Mouse (Mus musculus) spleen, adult 12 weeks (tissue): Measurements from ENCODE around the gene Tmcc3.
"Not testable (repeated sequence)": the region's sequence is repeated elsewhere in the genome, so short reads cannot be mapped to it uniquely, and the experiment has no call there.

Experiments used
- DNase-seq: peaks from one replicate; pipeline ENCODE4 v3.0.0; 2022; ENCODE audit warnings: low spot score

The Tmcc3 gene

DNA sequence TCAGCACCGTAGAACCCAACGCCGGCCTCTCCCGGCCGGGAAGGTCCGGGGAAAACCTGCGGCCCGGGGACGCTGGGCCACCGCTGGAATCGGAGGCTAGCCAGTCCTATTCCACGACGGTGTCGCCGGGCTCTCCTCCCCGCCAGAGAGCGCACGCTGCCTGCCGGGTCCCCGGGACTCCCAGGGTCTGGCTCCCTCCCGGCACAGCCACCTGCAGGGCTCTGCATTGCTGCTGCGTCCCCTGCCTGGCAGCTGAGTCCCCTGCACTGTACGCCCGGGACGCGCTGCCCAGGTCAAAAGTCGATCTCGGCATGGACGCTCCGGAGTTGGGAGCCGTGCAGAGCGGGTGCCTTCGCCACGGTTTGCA, 203.4 kb downstream of the Tmcc3 start:
- peak; percentile 15 for DNase-seq

- DNase-seq = no peak
Observed at GRCm38 (mm10) chr10:94515583-94515982, 203.8 kb downstream of the Tmcc3 start.

- no peak for DNase-seq
Observed at GRCm38 (mm10) chr10:94519887-94520286, 208.1 kb downstream of the Tmcc3 start.

- no peak for DNase-seq
Observed at GRCm38 (mm10) chr10:94520306-94521106, 208.8 kb downstream of the Tmcc3 start.

DNA sequence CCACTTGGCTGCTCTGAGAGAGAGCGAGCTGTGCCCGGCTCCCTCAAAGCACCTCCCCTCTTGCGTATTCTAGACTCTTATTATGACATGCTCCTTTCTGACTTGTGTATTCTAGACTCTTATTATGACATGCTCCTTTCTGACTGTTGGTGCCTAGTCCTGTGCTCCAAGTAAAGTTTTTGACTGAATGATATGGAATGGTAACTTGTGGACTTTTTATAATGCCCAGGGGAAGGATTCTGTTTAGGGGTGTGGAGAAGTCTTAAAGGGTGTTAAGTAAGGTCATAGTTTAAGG, 209.3 kb downstream of the Tmcc3 start:
- DNase-seq = no peak

DNA sequence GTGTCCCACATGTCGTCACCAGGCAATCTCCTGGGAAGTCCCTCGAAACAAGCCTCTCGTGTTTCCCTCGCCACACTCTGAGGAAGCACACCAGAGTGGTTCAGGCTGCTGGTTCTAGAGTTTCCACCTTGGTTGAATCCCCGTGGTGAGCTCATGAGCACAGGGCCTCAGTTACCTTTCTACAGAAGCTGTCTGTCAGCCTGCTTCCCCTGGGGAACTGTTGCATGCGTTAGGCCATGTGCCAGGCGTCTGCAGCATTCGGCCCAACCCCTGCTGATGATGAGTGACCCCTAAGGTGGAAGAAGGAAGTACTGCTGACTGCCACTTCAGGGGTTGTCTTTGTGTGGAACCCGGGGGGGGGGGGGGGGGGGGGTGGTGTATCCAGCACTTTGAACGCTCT, 210.0 kb downstream of the Tmcc3 start:
- no peak for DNase-seq

GRCm38 (mm10) chr10:94523297-94523696, 211.5 kb downstream of the Tmcc3 start:
- no peak for DNase-seq

DNA sequence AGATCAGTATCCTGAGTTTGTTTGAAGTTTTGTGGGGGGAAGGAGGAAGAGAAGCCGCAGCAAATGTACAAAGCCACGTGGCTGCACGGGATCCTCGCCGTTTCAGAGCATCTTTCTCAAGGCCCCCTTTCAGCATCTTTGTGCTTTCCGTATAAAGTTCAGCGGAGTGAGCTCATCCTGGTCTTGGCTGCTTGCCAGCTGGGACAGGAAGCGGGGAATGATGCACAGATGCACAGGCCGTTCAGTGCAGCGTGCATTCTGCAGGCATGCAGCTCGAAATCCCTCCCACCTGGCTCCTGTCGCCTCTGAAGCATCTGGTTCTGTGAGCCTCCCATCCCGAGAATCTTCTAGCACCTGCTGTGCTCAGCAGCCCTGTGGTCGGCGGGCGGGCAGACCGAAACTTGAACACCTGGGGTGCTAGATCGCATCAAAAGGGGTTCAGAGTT, 212.0 kb downstream of the Tmcc3 start:
- no peak for DNase-seq

DNA sequence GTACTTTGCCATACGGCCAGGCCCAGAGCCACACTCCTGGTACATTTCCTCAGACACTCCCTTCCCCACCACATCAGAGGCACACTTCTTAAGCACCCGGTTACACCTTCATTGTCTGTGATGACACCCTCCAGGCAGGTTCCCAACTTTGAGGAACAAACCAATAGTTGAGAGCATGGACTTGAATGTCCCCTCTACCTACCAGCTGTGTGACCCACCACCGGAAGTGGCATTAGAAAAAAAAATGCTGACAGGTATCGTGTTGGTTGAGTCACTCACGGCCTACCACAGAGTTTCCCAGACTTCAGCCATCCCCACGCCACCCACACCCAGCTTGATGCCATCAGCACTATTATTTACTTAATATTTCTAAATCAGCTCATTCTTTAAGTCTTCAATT, 213.2 kb downstream of the Tmcc3 start:
- no peak for DNase-seq

DNA sequence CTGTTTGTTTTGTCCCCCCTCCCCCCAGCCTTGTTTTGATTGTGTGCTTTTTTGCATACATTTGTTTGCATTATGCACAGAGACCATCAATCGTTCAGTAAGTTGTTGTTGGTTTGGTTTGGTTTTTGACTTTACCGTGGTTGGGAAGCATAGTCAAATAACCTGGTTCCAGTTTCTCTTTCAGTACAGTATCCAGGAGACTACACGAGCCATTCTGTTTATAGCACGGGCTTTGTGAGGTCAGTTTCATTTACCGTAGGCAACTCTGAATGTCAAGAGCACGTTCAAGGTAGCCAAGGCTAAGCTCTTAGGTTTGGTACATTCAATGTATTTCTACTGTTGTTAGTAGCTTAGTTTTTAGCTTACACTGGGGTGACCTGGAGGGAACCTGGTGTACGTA, 214.0 kb downstream of the Tmcc3 start:
- no peak for DNase-seq

DNA sequence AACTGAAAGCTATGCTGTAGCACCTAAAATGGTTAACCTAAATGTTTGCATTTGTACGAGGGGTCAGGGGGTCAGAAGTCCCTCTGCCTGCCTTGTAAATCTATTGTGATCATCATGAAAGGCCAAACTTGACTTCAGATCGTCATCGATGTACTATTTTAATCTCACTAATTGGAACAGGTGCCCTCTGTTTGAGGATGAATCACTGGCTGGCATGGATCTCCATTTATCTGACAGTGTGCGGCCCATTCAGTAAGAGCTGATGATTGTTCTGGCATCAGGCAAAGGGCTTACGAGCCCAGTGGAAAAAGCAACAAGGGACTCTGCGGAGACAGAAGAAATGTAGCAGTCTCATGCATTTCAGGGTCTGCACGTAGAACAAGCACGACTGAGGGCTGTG, 215.1 kb downstream of the Tmcc3 start:
- no peak for DNase-seq

DNA sequence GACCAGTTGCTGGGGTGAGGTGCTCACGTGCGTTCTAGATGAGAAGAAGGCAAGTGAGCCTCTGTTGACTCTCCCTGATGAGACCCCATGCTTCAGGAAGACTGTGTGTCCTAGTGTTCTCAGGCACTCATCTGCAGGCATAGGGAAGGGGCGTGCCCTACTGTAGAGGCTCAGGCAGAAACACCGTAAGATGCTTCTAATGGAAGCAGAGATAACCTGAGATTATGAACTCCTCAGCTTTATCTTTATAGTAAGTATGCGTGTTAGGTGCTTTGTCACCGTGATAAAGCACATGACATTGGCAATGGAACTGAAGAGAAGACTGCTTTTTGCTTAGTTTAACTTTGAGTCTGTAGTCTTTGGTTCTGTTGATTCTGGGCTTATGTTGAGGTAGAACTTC, 215.5 kb downstream of the Tmcc3 start:
- no peak for DNase-seq

DNA sequence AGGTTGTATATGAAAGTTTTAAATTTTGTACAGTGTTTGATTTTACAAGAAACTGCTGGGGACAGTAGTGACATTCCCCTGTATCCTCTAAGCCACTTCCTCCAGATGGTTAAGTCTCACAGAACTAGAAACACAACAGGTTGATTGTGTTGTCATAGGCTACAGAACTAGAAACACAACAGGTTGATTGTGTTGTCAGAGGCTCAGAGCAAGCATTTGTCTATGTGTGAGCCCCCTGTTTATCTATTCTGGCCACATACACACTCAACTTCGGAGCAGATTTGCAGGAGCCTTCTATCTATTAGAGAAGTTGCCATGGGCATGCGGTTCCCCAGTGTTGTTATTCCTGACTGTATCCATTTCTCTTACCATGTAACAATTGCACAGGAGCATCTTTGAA, 218.3 kb downstream of the Tmcc3 start:
- no peak for DNase-seq

- DNase-seq = no peak
Observed at GRCm38 (mm10) chr10:94531482-94531881, 219.7 kb downstream of the Tmcc3 start.

DNA sequence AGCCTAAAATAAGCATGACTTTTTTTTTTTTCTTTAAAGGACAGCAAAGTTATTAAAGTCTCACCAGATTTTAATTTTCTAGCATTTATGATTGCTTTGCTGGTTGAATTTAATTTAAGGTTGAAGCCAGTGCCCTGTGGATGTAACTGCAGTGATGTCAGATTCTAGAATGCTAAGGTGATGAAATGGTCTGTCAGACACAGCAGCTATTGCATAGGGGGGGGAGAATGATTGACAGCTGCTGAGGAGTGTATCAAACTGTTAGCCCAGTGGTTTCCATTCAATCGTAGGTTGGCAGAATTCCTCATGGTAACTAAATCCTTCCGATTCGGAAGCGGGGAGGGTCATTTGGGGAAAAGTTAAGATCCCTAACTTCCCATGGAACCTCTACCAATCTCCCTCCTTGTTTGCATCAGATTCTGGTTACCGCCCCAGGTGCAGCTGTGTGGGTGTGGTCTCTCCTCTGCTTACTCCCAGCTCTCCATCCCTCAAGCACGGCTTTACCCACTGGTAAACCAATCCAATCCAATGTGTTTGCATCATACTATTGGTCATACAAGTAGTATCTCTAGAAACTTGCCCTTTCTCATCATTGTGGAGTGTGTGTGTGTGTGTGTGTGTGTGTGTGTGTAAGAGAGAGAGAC, 221.5 kb downstream of the Tmcc3 start:
- DNase-seq = no peak

DNA sequence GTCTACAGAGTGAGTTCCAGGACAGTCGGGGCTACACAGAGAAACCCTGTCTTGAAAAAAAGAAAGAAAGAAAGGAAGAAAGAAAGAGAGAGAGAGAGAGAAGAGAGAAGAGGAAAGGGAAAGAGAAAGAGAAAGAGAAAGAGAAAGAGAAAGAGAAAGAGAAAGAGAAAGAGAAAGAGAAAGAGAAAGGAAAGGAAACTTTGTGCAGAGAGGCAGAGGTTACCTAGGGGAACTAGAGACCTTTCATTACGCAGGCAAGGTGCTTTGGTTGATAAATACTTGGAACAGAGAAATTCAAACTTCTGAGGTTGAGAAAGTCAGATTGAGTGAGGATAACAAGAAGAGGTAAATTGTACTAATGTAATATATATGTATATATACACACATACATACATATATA, 226.9 kb downstream of the Tmcc3 start:
- DNase-seq = not testable (repeated sequence)

DNA sequence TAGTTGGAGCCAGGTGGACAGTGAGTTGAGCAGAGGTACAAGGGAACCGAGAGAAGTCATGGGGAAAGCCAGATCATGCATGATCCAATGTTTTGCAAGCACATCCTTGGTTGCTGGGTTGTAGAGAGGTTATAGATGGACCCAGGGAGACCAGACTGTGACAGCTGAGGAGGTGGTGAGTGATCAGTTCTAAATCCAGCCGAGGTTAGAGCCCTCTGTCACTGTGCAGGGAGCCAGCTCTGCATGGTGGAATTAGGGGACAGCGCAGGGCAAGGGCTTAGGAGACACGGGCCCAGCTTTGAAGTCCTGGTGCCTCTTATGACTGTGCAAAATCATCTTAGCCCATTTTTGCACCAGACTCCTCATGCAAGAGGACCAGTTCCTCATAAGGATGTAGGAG, 228.5 kb downstream of the Tmcc3 start:
- DNase-seq = no peak

- DNase-seq = no peak
Observed at GRCm38 (mm10) chr10:94543956-94544355, 232.2 kb downstream of the Tmcc3 start.

DNA sequence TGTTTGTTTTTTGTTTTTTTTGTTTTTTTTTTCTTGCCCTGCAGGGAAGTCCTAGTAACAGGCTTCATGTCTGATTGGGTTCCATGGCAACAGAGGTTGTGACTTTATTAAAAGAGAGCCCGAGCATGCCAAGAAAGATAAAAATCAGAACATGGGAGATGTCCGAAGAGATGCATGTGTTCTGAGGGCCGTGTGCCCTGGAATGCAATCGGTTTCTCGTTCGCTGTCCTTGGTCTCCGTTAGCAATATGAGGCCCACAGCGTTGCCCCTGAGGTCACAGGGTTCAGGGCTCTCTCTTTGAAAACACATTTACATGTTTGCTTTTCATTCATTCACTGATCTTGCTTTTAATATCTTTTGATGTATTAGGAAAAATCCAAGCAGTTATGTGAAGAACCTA, 233.1 kb downstream of the Tmcc3 start:
- DNase-seq = no peak

- peak; percentile 37 for DNase-seq
Observed at GRCm38 (mm10) chr10:94545259-94546019, 233.7 kb downstream of the Tmcc3 start.

- DNase-seq = no peak
Observed at GRCm38 (mm10) chr10:94546617-94547016, 234.9 kb downstream of the Tmcc3 start.

DNA sequence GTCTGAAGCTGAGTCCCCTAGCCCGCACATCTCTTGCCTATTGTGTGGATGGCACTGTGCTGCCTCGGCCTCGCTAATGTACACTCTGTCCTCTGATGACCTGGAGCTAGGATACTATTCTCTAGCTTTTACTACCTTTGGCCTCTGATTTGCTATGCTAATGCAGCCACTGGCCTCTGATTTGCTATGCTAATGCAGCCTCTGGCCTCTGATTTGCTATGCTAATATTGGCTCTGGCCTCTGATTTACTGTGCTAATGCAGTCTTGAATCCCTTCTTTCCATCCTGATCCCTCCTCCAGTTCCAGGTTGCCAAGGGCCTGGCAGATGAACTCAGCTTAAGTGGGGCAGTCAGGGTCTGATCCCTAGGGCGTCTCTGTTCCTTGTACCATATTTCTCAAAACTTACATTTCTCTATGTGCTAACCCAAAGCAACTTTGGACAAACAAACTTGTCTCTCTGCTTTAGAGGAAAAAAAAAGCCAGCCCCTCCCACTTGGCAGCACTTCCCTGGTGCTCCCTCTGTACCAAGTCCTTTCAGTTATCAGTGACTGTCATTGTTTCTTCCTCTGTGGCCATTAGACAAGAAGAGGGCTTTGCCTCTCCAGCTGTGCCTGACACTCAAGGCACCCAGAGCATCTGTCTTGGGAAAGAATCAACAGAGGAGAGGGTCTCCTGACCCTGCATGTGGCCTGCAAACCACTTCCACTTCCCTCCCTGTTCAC, 237.9 kb downstream of the Tmcc3 start:
- no peak for DNase-seq

DNA sequence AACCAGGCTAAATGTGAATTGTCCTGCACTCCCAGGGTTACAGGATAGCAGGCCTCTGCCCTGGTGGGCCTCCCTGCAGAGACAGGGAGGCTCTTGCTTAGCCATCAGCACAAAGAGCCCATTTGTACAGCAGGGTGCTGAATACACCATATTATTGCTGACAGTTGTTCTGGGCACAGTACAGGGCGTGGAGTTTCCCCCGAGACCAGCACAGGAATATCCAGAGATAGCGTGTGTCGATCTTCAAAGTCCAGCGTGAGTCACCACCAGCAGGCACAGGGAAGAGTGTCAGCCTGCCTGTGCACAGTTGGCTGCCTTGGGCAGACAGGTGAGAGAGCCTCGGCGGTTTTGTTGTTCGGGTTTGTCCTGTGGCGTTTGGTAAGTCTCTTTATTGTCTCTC, 238.9 kb downstream of the Tmcc3 start:
- DNase-seq = no peak
